Mouse (Mus musculus): ENCODE results near the gene Vps36.

Gene Vps36

GRCm38 (mm10) chr8:22226361-22226760 is 33.8 kb downstream of the Vps36 start:
- DNase-seq: peak in 1 of 2 experiments; percentile 17

DNA sequence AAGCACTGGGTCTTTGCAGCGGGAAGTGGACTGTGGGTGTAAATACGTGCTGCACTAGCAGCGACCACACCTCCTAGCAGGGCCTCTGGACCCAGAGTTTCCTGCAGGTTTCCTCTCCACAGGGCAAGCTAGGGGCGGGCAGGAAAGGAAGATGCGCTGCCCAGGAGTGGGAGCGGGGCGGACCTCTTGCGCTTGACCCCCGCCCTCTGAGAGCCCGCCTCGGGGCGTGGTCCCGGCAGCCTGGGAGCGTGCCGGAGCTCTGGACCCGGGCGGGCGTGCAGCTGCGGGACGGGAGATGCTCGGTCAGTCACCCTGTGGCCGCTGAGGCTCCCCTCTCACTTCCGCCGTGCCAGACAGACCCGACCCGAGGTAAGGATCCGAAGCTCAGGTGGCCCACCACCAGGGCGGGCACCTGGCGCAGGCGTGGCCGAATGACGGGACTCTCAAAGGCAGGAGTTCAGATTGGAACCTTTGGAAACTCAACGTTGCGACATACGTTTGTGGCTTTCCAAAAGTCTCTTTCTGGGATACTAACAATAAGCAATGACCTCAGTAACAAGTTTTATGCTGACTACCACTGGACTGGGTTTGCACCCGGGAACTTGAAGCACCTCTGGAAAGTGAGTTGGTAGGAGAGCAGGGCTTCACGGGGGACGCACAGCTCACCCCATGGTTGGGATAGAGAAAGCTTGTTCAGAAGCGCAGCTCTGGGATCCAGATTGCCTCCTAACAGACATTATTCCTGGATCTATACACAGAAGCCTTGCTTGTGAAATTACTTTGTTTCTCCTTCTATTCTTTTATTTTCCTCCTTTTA is 34.7 kb downstream of the Vps36 start, which contains the start of gene Thsd1:
Gene Thsd1 (plus strand): TSS at position 253 of the 817 bp plus-strand sequence.
- DNase-seq: peak; percentile 77 to 85

GRCm38 (mm10) chr8:22228621-22229020 is 36.0 kb downstream of the Vps36 start:
- DNase-seq: peak in 1 of 2 experiments; percentile 36

GRCm38 (mm10) chr8:22242986-22243385 is 50.4 kb downstream of the Vps36 start:
- DNase-seq: no peak

- no peak for DNase-seq
Measured at GRCm38 (mm10) chr8:22245663-22246062, 53.1 kb downstream of the Vps36 start.

DNA sequence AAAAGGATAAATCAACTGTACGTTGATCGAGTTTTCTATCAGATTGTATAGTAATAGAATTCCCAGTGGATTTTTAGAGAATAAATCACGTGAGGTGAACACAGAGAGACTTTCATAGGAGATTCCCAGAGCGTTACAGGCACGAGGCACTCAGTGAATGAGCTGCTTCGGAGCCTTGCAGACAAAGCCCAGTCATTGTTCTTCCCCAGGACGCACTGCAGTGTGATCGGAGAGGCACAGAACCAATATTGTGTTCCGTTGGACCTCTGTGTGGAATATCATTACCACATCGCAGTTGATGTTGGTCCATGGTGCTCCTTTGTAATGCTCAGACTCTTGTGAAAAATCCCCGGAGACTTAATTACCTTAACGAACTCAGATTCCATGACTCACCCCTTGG is 55.3 kb downstream of the Vps36 start:
- no peak for DNase-seq

GRCm38 (mm10) chr8:22249080-22249479 is 56.5 kb downstream of the Vps36 start:
- DNase-seq: no peak

DNA sequence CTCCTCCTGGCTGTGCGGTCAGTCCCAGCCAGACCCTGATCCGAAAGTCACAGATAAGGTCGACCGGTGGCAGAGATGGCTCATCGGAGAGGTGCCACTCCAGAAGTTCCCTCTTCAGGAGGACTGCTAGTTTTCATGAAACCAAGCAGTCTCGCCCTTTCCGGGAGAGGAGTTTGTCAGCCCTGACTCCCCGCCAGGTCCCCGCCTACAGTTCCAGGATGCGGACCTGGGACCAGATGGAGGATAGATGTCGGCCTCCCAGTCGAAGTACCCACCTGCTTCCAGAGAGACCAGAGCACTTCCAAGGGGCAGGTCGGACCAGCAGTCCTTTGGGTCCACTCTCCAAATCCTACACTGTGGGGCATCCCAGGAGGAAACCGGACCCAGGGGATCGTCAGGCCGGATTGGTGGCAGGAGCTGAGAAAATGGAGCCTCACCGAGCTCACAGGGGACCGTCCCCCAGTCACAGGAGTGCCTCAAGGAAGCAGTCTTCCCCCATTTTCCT is 66.4 kb downstream of the Vps36 start:
- peak; percentile 31 to 50 for DNase-seq

DNA sequence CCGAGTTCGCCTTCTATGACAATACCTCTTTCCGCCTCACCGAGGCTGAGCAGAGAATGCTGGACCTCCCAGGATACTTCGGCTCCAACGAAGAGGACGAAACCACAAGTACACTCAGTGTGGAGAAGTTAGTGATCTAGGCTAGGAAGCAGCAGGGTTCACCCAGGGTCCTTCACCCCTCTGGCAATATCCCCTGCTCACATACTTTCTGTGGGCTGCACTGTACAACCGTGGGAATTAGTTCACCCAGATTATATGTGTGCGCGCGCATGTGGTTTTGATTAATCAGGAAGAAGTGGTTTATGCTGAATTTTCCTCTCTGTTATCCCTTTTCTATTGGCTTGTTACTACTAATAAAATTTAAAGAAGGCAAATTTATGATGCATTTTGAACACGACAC is 66.9 kb downstream of the Vps36 start:
- DNase-seq: no peak

- DNase-seq: peak; percentile 28 to 48
Measured at GRCm38 (mm10) chr8:22260091-22260722, 67.6 kb downstream of the Vps36 start.

GRCm38 (mm10) chr8:22262267-22262666 is 69.7 kb downstream of the Vps36 start:
- DNase-seq: peak; percentile 62 to 73

DNA sequence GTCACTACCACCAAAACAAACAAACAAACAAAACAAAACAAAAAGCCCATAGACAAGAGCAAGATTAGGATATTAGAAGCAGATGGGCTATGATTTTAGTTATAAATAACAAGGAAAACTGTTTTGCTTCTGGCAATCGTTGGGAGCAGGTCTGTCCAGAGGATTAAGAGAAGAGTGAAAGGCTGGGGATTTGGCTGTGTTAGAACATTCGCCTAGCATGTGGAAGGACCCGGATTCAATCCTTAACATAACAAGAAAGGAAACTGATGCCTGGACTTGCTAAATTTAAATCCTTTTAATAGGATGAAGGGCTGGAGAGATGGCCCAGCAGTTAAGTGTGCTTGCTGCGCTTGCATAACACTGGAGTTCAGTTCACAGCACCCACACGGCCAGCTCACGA is 71.7 kb downstream of the Vps36 start:
- DNase-seq: no peak

DNA sequence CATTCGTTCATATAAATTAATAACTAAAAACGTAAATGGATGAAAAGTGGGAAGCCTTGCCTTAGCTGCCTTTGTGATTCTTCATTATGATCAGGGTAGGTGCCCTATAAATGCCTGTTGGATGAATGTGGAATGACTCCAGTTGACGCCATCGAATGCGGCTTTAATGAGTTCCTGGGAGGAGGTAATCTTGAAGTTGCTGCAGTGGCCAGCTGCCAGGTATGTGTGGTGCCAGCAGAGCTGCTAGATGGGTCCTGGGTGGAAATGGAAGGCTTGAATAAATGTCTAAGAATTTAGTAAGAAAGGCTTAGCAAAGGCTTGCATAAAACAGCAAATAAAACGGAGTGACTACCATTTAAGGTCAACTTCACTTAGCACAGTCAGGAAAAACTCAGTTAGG is 72.2 kb downstream of the Vps36 start:
- peak; percentile 44 to 53 for DNase-seq

DNA sequence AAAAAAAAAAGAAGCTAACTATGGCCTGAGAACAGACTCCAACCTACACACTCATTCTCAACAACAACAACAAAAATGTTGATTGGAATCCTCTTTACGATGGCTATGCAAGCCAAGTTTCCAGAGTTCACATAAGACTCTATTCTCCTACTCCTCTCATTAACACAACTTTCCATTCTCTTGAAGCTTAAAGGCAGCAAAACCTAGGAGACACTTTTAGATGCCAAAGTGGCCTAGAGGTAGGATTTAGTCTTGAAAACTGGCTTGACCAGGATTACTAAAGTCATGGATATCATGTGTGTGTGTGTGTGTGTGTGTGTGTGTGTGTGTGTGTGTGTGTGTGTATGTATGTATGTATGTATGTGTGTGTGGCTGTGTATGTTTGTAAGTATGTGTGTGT is 72.6 kb downstream of the Vps36 start:
- DNase-seq: no peak

DNA sequence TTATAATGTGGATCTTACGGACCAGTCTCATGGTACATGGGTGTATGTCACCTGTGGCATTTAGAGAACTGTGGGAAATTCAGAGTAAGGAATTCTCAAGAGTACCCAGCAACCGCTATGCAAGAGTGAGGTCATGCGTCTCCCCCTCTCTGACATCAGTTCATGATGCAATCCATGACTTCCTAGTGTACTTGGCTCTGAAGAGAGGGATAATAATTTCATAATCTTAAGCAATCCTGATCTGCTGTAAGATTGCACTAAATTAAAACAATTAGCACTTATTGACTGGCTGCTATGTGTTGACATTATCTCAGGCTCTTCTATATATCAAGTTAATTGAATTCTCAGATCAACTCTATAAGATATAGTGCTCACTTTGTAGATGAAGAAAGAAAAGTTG is 74.2 kb downstream of the Vps36 start:
- DNase-seq: peak in 1 of 2 experiments; percentile 16

All from lung, adult 18-20 months (tissue).